Mouse (Mus musculus): ENCODE data around the gene Pla1a. TPM values are rescaled to one million over a fixed set of nuclear protein-coding genes. Genes with fewer than 3 reads are reported as not detected.

The Pla1a gene
- polyA plus RNA-seq, 1 experiment from 2014 or later: 0.28 TPM

DNA sequence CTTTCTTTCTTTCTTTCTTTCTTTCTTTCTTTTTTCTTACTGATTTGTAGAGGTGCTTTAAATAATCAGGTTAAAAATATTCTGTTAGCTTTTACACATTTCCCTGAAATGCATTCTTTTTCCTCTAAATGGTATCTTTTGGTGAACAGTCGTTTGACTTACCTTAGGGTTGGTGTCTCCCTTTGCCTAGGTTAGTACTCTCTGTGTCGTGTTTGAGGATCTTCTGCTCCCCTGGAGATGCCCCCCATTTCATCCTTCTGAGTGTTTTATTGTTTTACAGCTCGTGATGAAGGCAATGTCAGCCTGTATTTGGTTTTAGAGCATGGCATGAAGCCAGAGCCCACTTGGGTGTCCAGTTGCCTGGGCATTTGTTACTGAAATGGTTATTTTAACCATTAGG lies 53.5 kb downstream of the Pla1a start:
- H3K36me3 ChIP-seq (ENCODE audit: control insufficient read depth, insufficient read depth, low read length): no peaks in the 10 kb centered on the region
- no peak overlapping the region for H3K4me2 ChIP-seq (replicated peaks; ENCODE audit: low read depth, low read length)
- DNase-seq (ENCODE audit: low spot score): no peak
- H3K4me3 ChIP-seq (ENCODE audit: low read depth, low read length): no peak overlapping the region
- no peaks in the 10 kb centered on the region for H3K4me1 ChIP-seq (replicated peaks; ENCODE audit: control insufficient read depth, insufficient read depth, low read length)
- 62% methylated on average over 3 of the region's 3 CpGs for WGBS
- H3K27ac ChIP-seq (ENCODE audit: low read depth, low read length): no peak overlapping the region
- H3K9me3 ChIP-seq (ENCODE audit: control insufficient read depth, low read length): no peaks in the 10 kb centered on the region
- no peak overlapping the region for H3K9ac ChIP-seq (ENCODE audit: low read depth, low read length)
- no peaks in the 10 kb centered on the region for H3K27me3 ChIP-seq (ENCODE audit: control insufficient read depth, insufficient read depth, low read length)
- no peak for ATAC-seq (ENCODE audit: low FRiP score)

- H3K36me3 ChIP-seq (ENCODE audit: control insufficient read depth, insufficient read depth, low read length): no peaks in the 10 kb centered on the region
- ATAC-seq (ENCODE audit: low FRiP score) (no peak), DNase-seq (ENCODE audit: low spot score) (no peak)
- no peaks in the 10 kb centered on the region for H3K27me3 ChIP-seq (ENCODE audit: control insufficient read depth, insufficient read depth, low read length)
- H3K4me3 ChIP-seq (ENCODE audit: low read depth, low read length): no peak overlapping the region
- no peak overlapping the region for H3K27ac ChIP-seq (ENCODE audit: low read depth, low read length)
- no peaks in the 10 kb centered on the region for H3K4me1 ChIP-seq (replicated peaks; ENCODE audit: control insufficient read depth, insufficient read depth, low read length)
- WGBS: 63% methylated on average over 6 of the region's 6 CpGs
- no peak overlapping the region for H3K4me2 ChIP-seq (replicated peaks; ENCODE audit: low read depth, low read length)
- H3K9ac ChIP-seq (ENCODE audit: low read depth, low read length): no peak overlapping the region
- H3K9me3 ChIP-seq (ENCODE audit: control insufficient read depth, low read length): no peaks in the 10 kb centered on the region
Observed at GRCm38 (mm10) chr16:38379088-38379487, 53.9 kb downstream of the Pla1a start.

DNA sequence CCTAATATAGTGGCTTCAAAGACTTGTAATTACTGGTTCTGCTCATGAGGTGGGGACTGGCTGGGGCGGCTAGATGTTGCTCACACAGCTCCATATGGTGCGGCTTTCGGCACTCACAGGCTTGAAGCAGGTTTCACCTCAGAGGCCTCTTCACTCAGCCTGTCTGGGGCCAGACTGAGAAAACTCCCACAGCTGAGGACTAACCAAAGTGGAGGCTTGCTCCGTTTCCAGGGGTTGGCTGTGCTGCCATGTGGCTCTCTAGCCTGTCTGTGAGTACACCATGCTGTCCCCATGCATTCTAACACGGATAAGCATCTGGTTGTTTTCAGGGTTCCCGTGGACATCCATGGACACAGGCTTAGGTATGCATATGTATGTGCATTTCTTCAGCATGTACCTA lies 54.4 kb downstream of the Pla1a start:
- no peaks in the 10 kb centered on the region for H3K9me3 ChIP-seq (ENCODE audit: control insufficient read depth, low read length)
- DNase-seq (ENCODE audit: low spot score) (no peak), ATAC-seq (ENCODE audit: low FRiP score) (no peak)
- no peak overlapping the region for H3K4me2 ChIP-seq (replicated peaks; ENCODE audit: low read depth, low read length)
- no peaks in the 10 kb centered on the region for H3K36me3 ChIP-seq (ENCODE audit: control insufficient read depth, insufficient read depth, low read length)
- H3K27me3 ChIP-seq (ENCODE audit: control insufficient read depth, insufficient read depth, low read length): no peaks in the 10 kb centered on the region
- H3K4me1 ChIP-seq (replicated peaks; ENCODE audit: control insufficient read depth, insufficient read depth, low read length): no peaks in the 10 kb centered on the region
- WGBS: 84% methylated on average over 6 of the region's 6 CpGs
- H3K27ac ChIP-seq (ENCODE audit: low read depth, low read length): no peak overlapping the region
- no peak overlapping the region for H3K4me3 ChIP-seq (ENCODE audit: low read depth, low read length)
- H3K9ac ChIP-seq (ENCODE audit: low read depth, low read length): no peak overlapping the region

- H3K36me3 ChIP-seq (ENCODE audit: control insufficient read depth, insufficient read depth, low read length): no peaks in the 10 kb centered on the region
- no peak overlapping the region for H3K4me2 ChIP-seq (replicated peaks; ENCODE audit: low read depth, low read length)
- no peak overlapping the region for H3K27ac ChIP-seq (ENCODE audit: low read depth, low read length)
- H3K4me1 ChIP-seq (replicated peaks; ENCODE audit: control insufficient read depth, insufficient read depth, low read length): no peaks in the 10 kb centered on the region
- WGBS: 89% methylated on average over 6 of the region's 6 CpGs
- ATAC-seq (ENCODE audit: low FRiP score) (no peak), DNase-seq (ENCODE audit: low spot score) (no peak)
- no peaks in the 10 kb centered on the region for H3K27me3 ChIP-seq (ENCODE audit: control insufficient read depth, insufficient read depth, low read length)
- no peaks in the 10 kb centered on the region for H3K9me3 ChIP-seq (ENCODE audit: control insufficient read depth, low read length)
- H3K4me3 ChIP-seq (ENCODE audit: low read depth, low read length): no peak overlapping the region
- no peak overlapping the region for H3K9ac ChIP-seq (ENCODE audit: low read depth, low read length)
Observed at GRCm38 (mm10) chr16:38377546-38377945, 55.4 kb downstream of the Pla1a start.

DNA sequence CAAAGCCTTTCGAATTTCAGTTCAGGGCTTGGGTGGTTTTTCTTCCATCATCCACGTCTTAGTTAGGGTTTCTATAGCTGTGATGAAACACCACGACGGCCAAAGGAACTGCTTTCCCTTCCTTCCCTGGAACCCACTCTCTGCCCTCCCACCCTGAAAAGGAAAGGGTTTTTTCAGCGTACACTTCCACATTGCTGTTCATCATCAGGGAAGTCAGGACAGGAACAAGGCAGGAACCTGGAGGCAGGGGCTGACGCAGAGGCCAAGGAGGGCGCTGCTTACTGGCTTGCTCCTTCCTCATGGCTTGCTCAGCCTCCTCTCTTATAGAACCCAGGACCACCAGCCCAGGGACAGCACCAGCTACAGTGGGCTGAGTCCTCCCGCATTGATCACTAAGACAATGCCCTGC lies 56.1 kb downstream of the Pla1a start:
- peak overlapping the region; percentile 47 for H3K27ac ChIP-seq (ENCODE audit: low read depth, low read length)
- no peak overlapping the region for H3K4me3 ChIP-seq (ENCODE audit: low read depth, low read length)
- no peaks in the 10 kb centered on the region for H3K4me1 ChIP-seq (replicated peaks; ENCODE audit: control insufficient read depth, insufficient read depth, low read length)
- H3K27me3 ChIP-seq (ENCODE audit: control insufficient read depth, insufficient read depth, low read length): no peaks in the 10 kb centered on the region
- peak overlapping the region; percentile 44; the same call in 1 of the 2 replicates for H3K9ac ChIP-seq (ENCODE audit: low read depth, low read length)
- no peak for DNase-seq (ENCODE audit: low spot score)
- H3K36me3 ChIP-seq (ENCODE audit: control insufficient read depth, insufficient read depth, low read length): no peaks in the 10 kb centered on the region
- H3K4me2 ChIP-seq (replicated peaks; ENCODE audit: low read depth, low read length): no peak overlapping the region; the same call in 1 of the 2 replicates
- WGBS: 62% methylated on average over 8 of the region's 8 CpGs
- ATAC-seq (ENCODE audit: low FRiP score): no peak
- no peaks in the 10 kb centered on the region for H3K9me3 ChIP-seq (ENCODE audit: control insufficient read depth, low read length)

GRCm38 (mm10) chr16:38376163-38376840 lies 56.6 kb downstream of the Pla1a start:
- ATAC-seq (ENCODE audit: low FRiP score) (peak; percentile 76), DNase-seq (ENCODE audit: low spot score) (peak; percentile 64)
- H3K4me2 ChIP-seq (replicated peaks; ENCODE audit: low read depth, low read length): no peak overlapping the region; the same call in 1 of the 2 replicates
- peak overlapping the region; percentile 47 for H3K27ac ChIP-seq (ENCODE audit: low read depth, low read length)
- H3K4me1 ChIP-seq (replicated peaks; ENCODE audit: control insufficient read depth, insufficient read depth, low read length): no peaks in the 10 kb centered on the region
- no peaks in the 10 kb centered on the region for H3K27me3 ChIP-seq (ENCODE audit: control insufficient read depth, insufficient read depth, low read length)
- H3K9me3 ChIP-seq (ENCODE audit: control insufficient read depth, low read length): no peaks in the 10 kb centered on the region
- H3K36me3 ChIP-seq (ENCODE audit: control insufficient read depth, insufficient read depth, low read length): no peaks in the 10 kb centered on the region
- 32% methylated on average over 17 of the region's 17 CpGs for WGBS
- peak overlapping the region; percentile 12; the same call in 1 of the 2 replicates for H3K4me3 ChIP-seq (ENCODE audit: low read depth, low read length)
- H3K9ac ChIP-seq (ENCODE audit: low read depth, low read length): peak overlapping the region; percentile 44; the same call in 1 of the 2 replicates

DNA sequence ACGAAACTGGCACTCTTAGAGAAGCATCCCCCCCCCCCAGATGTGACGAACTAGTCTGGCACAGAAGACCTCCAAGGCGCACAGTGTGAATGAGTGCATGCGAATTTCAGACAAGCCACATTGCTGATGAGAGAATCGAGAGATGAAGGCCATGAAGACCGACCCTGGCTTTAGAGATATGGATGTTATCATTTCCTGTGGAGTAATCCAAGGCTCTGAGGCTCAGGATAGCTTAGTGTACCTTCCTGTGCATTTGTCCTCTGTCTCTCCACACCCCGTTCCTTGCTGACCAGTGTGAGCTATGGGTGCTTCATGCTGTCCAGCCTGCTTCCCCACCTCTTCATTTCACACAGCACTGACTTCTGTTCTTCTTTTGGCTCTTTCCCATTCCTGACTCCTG lies 57.8 kb downstream of the Pla1a start:
- Histone ChIP-seq H3K9me3 (ENCODE audit: control insufficient read depth, low read length) (no peaks in the 10 kb centered on the region), H3K27me3 (ENCODE audit: control insufficient read depth, insufficient read depth, low read length) (no peaks in the 10 kb centered on the region), H3K27ac (ENCODE audit: low read depth, low read length) (no peak overlapping the region), H3K9ac (ENCODE audit: low read depth, low read length) (no peak overlapping the region), H3K4me2 (replicated peaks; ENCODE audit: low read depth, low read length) (no peak overlapping the region), H3K36me3 (ENCODE audit: control insufficient read depth, insufficient read depth, low read length) (no peaks in the 10 kb centered on the region), H3K4me1 (replicated peaks; ENCODE audit: control insufficient read depth, insufficient read depth, low read length) (no peaks in the 10 kb centered on the region), H3K4me3 (ENCODE audit: low read depth, low read length) (no peak overlapping the region)
- WGBS: 86% methylated on average over 7 of the region's 7 CpGs
- ATAC-seq (ENCODE audit: low FRiP score) (no peak), DNase-seq (ENCODE audit: low spot score) (no peak)

- no peaks in the 10 kb centered on the region for H3K36me3 ChIP-seq (ENCODE audit: control insufficient read depth, insufficient read depth, low read length)
- no peak overlapping the region for H3K9ac ChIP-seq (ENCODE audit: low read depth, low read length)
- H3K27me3 ChIP-seq (ENCODE audit: control insufficient read depth, insufficient read depth, low read length): no peaks in the 10 kb centered on the region
- H3K27ac ChIP-seq (ENCODE audit: low read depth, low read length): no peak overlapping the region
- ATAC-seq (ENCODE audit: low FRiP score): no peak
- no peaks in the 10 kb centered on the region for H3K4me1 ChIP-seq (replicated peaks; ENCODE audit: control insufficient read depth, insufficient read depth, low read length)
- H3K9me3 ChIP-seq (ENCODE audit: control insufficient read depth, low read length): no peaks in the 10 kb centered on the region
- DNase-seq (ENCODE audit: low spot score): peak; percentile 27
- H3K4me3 ChIP-seq (ENCODE audit: low read depth, low read length): no peak overlapping the region; the same call in 1 of the 2 replicates
- WGBS: 80% methylated on average over 10 of the region's 10 CpGs
- H3K4me2 ChIP-seq (replicated peaks; ENCODE audit: low read depth, low read length): no peak overlapping the region
Observed at GRCm38 (mm10) chr16:38374379-38375140, 58.4 kb downstream of the Pla1a start.

DNA sequence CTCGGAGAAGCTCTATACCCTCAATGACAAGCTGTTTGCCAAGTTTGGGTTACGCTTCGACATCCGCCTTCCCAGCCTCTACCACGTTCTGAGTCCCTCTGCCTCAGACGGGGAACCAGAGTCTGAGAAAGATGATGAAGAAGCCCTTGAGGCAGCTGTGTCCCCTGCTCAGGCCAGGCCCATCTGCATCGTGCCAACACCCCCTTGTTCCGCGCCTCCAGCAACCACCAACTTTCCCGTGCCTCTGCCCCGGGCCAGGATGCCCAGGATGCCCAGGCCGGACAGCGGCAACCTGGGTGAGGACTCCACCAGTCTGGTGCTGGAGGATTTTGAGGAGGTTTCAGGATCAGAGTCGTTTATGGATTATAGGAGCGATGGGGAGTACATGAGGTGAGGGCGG lies 59.0 kb downstream of the Pla1a start:
- no peak overlapping the region for H3K4me2 ChIP-seq (replicated peaks; ENCODE audit: low read depth, low read length)
- H3K4me3 ChIP-seq (ENCODE audit: low read depth, low read length): no peak overlapping the region; the same call in 1 of the 2 replicates
- no peak for ATAC-seq (ENCODE audit: low FRiP score)
- no peaks in the 10 kb centered on the region for H3K27me3 ChIP-seq (ENCODE audit: control insufficient read depth, insufficient read depth, low read length)
- no peaks in the 10 kb centered on the region for H3K36me3 ChIP-seq (ENCODE audit: control insufficient read depth, insufficient read depth, low read length)
- no peaks in the 10 kb centered on the region for H3K9me3 ChIP-seq (ENCODE audit: control insufficient read depth, low read length)
- no peak for DNase-seq (ENCODE audit: low spot score)
- 87% methylated on average over 16 of the region's 16 CpGs for WGBS
- H3K27ac ChIP-seq (ENCODE audit: low read depth, low read length): no peak overlapping the region
- H3K4me1 ChIP-seq (replicated peaks; ENCODE audit: control insufficient read depth, insufficient read depth, low read length): no peaks in the 10 kb centered on the region
- no peak overlapping the region for H3K9ac ChIP-seq (ENCODE audit: low read depth, low read length)

Data from hindbrain, embryonic 11.5 days (tissue).